Mouse (Mus musculus) ES-E14 (cell line): ENCODE results near the gene Rrm2.

Source experiments
- HCFC1 ChIP-seq: IDR thresholded peaks from 2 replicates; pipeline ENCODE4 v1.6.1; 2012; ENCODE audit warnings: low read length, inconsistent platforms, borderline replicate concordance; ENCODE audit not compliant: insufficient read depth
- MAFK ChIP-seq: IDR thresholded peaks from 2 replicates; pipeline ENCODE4 v1.6.1; 2014; ENCODE audit warnings: mild to moderate bottlenecking, low read depth, low read length, inconsistent platforms; ENCODE audit not compliant: insufficient read depth
- ZC3H11A ChIP-seq: IDR thresholded peaks from 2 replicates; pipeline ENCODE4 v1.6.1; 2012; ENCODE audit warnings: low read depth, mild to moderate bottlenecking, inconsistent platforms, low read length, borderline replicate concordance
- ZNF384 ChIP-seq: IDR thresholded peaks from 2 replicates; pipeline ENCODE4 v1.6.1; 2012; ENCODE audit warnings: low read depth, low read length, inconsistent platforms

DNA sequence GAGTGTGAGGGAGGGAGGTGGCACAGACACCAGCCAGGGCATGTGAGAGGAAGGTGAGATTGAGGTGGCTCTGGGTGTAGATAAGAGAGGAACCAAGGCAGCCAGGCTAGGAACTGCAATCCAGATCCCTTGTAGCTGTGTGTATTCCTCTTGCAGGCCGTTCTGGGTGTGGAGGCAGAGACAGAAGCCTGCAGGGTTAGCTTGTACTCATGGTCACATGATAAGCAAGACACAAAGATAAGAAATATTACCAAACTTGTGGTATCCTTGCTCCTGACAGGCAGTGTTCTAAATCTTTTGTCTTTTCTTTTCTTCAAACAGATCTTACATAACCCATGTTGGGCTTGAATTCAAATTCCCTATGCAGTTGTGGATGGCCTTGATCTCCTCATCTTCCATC, 31.9 kb downstream of the Rrm2 start:
- TF ChIP-seq MAFK (no peak), ZNF384 (no peak), ZC3H11A (no peak), HCFC1 (no peak)
